30 mouse cellular contexts compared by ENCODE assay signal in the genomic region with DNA sequence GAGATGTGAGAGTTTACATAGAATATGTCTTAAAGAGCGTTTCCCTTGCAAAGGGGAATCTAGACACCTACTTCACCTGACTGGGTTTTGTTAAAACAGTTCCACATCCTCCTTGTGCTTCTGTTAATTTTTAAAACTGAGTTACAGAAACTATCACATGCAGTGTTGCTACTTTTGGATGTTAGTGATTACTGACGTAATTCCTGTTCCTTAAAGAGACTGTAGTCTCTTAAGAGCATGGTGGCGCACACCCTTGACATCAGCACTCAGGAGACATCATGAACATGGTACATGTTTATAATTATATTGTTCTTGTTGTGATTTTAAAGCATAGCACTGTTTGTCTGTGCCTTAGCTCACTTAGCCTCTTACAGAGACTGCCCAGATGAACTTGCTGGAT.
DNase-seq lines count a peak whose midpoint lies in the region; ATAC-seq and TF ChIP-seq lines count a peak whose summit lies in the region.
"Had no signal": no experiment of that assay in that cellular context is flagged by ENCODE, and none has a peak within 500 bp of the region (broad histone marks: within the 10 kb centered on the region; RNA-seq: fewer than 3 reads in every experiment).

No protein-coding gene starts in this region.

- no peak for TF ChIP-seq CTCF in spleen, adult 2 months (IDR thresholded peaks at IDR 0.05; ENCODE audit: extremely low read depth, insufficient read depth, insufficient read length, insufficient replicate concordance)
- TF ChIP-seq CTCF in bone marrow macrophage, adult 2 months (IDR thresholded peaks at IDR 0.05; ENCODE audit: low read depth, low read length), result no peak
- TF ChIP-seq CTCF in midbrain, postnatal 0 days (IDR thresholded peaks at IDR 0.05), result no peak

- H3K36me3 ChIP-seq in spleen, adult 2 months (ENCODE audit: control insufficient read depth, insufficient read depth, low read length), result peaks cover 19% of the 10 kb centered on the region
- peaks cover 51% of the 10 kb centered on the region for H3K36me3 ChIP-seq in heart, embryonic 10.5 days
- H3K36me3 ChIP-seq in midbrain, postnatal 0 days (ENCODE audit: insufficient read depth, low read length), result peaks cover 30% of the 10 kb centered on the region; the same call in 1 of the 2 replicates

- no peaks in the 10 kb centered on the region for H3K27me3 ChIP-seq in spleen, adult 2 months (ENCODE audit: control insufficient read depth, insufficient read depth, low read length)
- no peaks in the 10 kb centered on the region for H3K27me3 ChIP-seq in heart, embryonic 10.5 days (ENCODE audit: insufficient read depth, poor library complexity, severe bottlenecking)
- H3K27me3 ChIP-seq in midbrain, postnatal 0 days (ENCODE audit: insufficient read depth, low read length), result no peaks in the 10 kb centered on the region
- H3K27me3 ChIP-seq: CH12.LX; embryonic facial prominence, embryonic 13.5 days; embryonic facial prominence, embryonic 15.5 days; forebrain, embryonic 12.5 days; Patski had no signal

- peaks cover 8% of the 10 kb centered on the region; the same call in 1 of the 2 replicates for H3K4me1 ChIP-seq in spleen, adult 2 months (ENCODE audit: control insufficient read depth, insufficient read depth, insufficient read length)
- H3K4me1 ChIP-seq in bone marrow macrophage, adult 2 months (ENCODE audit: control insufficient read depth, insufficient read depth, low read length), result peaks cover 48% of the 10 kb centered on the region
- H3K4me1 ChIP-seq in heart, embryonic 10.5 days, result peaks cover 23% of the 10 kb centered on the region
- no peaks in the 10 kb centered on the region for H3K4me1 ChIP-seq in midbrain, postnatal 0 days (ENCODE audit: insufficient read depth, low read length)

- H3K4me3 ChIP-seq in spleen, adult 2 months (ENCODE audit: extremely low read depth, insufficient read depth, insufficient read length), result no peak overlapping the region
- no peak overlapping the region for H3K4me3 ChIP-seq in bone marrow macrophage, adult 2 months (ENCODE audit: insufficient read depth, low read length)
- no peak overlapping the region for H3K4me3 ChIP-seq in heart, embryonic 10.5 days
- H3K4me3 ChIP-seq in midbrain, postnatal 0 days (ENCODE audit: low read depth, low read length), result no peak overlapping the region
- H3K4me3 ChIP-seq: embryonic facial prominence, embryonic 13.5 days; embryonic facial prominence, embryonic 15.5 days; erythroblast, embryonic 14.5 days; forebrain, embryonic 10.5 days; forebrain, embryonic 12.5 days had no signal

- peak; percentile 55; the same call in 1 of the 2 replicates for ATAC-seq in neutrophil, adult 5-6 weeks (ENCODE audit: extremely low read depth, insufficient number of reproducible peaks, low FRiP score, poor library complexity, severe bottlenecking)
- ATAC-seq in midbrain, postnatal 0 days (ENCODE audit: low FRiP score), result no peak
- ATAC-seq: activated CD4-positive, CD25-positive, alpha-beta regulatory T cell, adult 4 months; CD4-positive, CD25-positive, alpha-beta regulatory T cell, adult 4 months; forebrain, embryonic 14.5 days; forebrain, embryonic 16.5 days; Patski had no signal

- 47% methylated on average over 3 of the region's 3 CpGs for WGBS in spleen, adult 2 months
- 92% methylated on average over 3 of the region's 3 CpGs for WGBS in heart, embryonic 10.5 days
- 93% methylated on average over 3 of the region's 3 CpGs for WGBS in midbrain, postnatal 0 days

- no peak for TF ChIP-seq POLR2A in spleen, adult 2 months (IDR thresholded peaks at IDR 0.05; ENCODE audit: low read depth, low read length)
- TF ChIP-seq POLR2A in bone marrow macrophage, adult 2 months (IDR thresholded peaks at IDR 0.05; ENCODE audit: borderline replicate concordance, low read depth, low read length), result no peak

- H3K27ac ChIP-seq in spleen, adult 2 months (ENCODE audit: insufficient read depth, low read length), result peak overlapping the region; percentile 72
- peak overlapping the region; percentile 79 for H3K27ac ChIP-seq in bone marrow macrophage, adult 2 months (ENCODE audit: insufficient read depth, low read depth, low read length)
- H3K27ac ChIP-seq in heart, embryonic 10.5 days, result no peak overlapping the region
- H3K27ac ChIP-seq in midbrain, postnatal 0 days (ENCODE audit: low read depth, low read length), result no peak overlapping the region
- H3K27ac ChIP-seq: embryonic facial prominence, embryonic 13.5 days; embryonic facial prominence, embryonic 15.5 days; forebrain, embryonic 10.5 days; forebrain, embryonic 12.5 days had no signal

- peak in 1 of 2 experiments; percentile 64 for DNase-seq in spleen, adult 2 months (ENCODE audit: low read depth in 1 of 2, low spot score in 2 of 2)
- no peak for DNase-seq in spleen, adult 12 weeks (ENCODE audit: low spot score)
- DNase-seq in A20 (ENCODE audit: low read depth, low spot score), result peak; percentile 62
- no peak for DNase-seq in heart, embryonic 10.5 days (ENCODE audit: low spot score)
- no peak for DNase-seq in midbrain, postnatal 0 days (ENCODE audit: low spot score)
- no peak for DNase-seq in urinary bladder, postnatal 10 days (ENCODE audit: low spot score)
- DNase-seq: adrenal gland, adult 8-10 months; adrenal gland, postnatal 14 days; adrenal gland, postnatal 36 days; cerebellum, adult 11 months; cerebellum, adult 18-20 months; cerebellum, adult 8-10 months; cerebellum, adult 9-11 months; cerebellum, postnatal 14 days; cerebellum, postnatal 36 days; embryo, embryonic 11 days had no signal

- no peak overlapping the region for H3K9ac ChIP-seq in midbrain, postnatal 0 days (replicated peaks; ENCODE audit: low read length, poor library complexity, severe bottlenecking)
- H3K9ac ChIP-seq: embryonic facial prominence, embryonic 13.5 days; embryonic facial prominence, embryonic 15.5 days; forebrain, embryonic 12.5 days had no signal

- H3K9me3 ChIP-seq in heart, embryonic 10.5 days, result no peaks in the 10 kb centered on the region
- H3K9me3 ChIP-seq in midbrain, postnatal 0 days (ENCODE audit: low read length), result no peaks in the 10 kb centered on the region
- H3K9me3 ChIP-seq: embryonic facial prominence, embryonic 13.5 days; embryonic facial prominence, embryonic 15.5 days; forebrain, embryonic 10.5 days; forebrain, embryonic 12.5 days; G1E had no signal

- H3K4me2 ChIP-seq in midbrain, postnatal 0 days (ENCODE audit: low read depth, low read length, poor library complexity, severe bottlenecking), result no peak overlapping the region
- H3K4me2 ChIP-seq: embryonic facial prominence, embryonic 13.5 days; embryonic facial prominence, embryonic 15.5 days; forebrain, embryonic 12.5 days had no signal

Comparison
In these comparisons a context has a peak if more than half of its experiments do, and no peak if none do; other contexts are left out.
1. H3K27ac ChIP-seq: peak in spleen, adult 2 months (single experiment) and bone marrow macrophage, adult 2 months (single experiment); none in heart, embryonic 10.5 days (single experiment) and midbrain, postnatal 0 days (single experiment).